Mouse (Mus musculus) T-helper 2 cell (primary cell): ENCODE measurements at regions not wholly inside any gene's neighbourhood (a gene's known extent, or its start where the extent isn't known, plus 50 kb on each side); places are given as distances from the start of the nearest gene placed in this dataset.
"Not testable (repeated sequence)": the region's sequence is repeated elsewhere in the genome, so short reads cannot be mapped to it uniquely, and the experiment has no call there.

Experiments used
- in situ Hi-C: fragments of 300-600 bp; cut with MboI, MseI; formaldehyde crosslinking; loops from one replicate; pipeline ENCODE4 v1.15.1; 2025; ENCODE audit warnings: high pct_unique_total_duplicates

DNA sequence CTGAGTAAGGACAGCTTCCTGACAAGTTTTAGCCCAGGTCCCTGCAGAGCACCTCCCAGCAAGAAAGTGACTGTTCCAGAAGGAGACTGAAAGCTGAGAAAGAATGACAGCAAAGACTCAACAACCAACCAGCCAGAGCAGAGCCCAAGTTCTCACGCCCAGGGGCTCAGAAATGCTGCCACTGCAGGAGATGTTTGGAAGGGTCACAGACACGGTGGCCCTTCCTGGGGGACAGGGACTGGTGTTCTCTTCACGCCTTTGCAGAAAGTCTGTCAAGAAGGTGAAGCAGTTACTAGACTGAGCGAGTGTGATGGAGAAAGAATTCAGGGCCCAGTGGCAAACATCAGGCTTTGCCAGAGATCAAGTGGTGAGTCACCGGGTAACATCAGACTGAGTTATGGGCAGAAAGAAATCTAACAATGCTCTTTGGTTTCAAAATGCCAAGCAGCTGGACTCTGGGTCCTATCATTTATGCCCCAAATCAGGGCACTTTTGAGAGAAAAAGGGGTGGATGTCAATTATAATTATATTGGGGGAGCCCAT, 154.2 kb upstream of the Hes1 start:
- in situ Hi-C loops, result no loop called here

DNA sequence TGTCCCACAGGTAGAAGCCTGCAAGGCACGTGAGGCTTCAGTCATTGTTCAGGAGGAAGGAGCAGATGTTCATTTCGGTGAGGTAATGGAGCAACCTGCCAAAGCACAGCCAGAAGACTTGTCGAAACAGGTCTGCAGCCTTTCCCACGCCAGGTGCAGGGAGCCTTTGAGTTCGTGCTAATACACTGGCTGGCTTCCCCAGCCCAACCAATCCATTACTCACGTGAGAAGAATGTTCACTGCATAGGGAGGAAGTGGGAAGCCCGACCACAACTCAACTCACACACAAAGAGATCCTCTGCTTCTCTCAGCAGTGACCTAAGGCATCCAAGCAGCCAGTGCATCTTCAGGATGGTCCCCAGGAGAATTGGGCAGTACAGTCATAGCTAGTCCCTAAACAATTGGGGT, 153.0 kb upstream of the Hes1 start:
- in situ Hi-C loops, result no loop called here

DNA sequence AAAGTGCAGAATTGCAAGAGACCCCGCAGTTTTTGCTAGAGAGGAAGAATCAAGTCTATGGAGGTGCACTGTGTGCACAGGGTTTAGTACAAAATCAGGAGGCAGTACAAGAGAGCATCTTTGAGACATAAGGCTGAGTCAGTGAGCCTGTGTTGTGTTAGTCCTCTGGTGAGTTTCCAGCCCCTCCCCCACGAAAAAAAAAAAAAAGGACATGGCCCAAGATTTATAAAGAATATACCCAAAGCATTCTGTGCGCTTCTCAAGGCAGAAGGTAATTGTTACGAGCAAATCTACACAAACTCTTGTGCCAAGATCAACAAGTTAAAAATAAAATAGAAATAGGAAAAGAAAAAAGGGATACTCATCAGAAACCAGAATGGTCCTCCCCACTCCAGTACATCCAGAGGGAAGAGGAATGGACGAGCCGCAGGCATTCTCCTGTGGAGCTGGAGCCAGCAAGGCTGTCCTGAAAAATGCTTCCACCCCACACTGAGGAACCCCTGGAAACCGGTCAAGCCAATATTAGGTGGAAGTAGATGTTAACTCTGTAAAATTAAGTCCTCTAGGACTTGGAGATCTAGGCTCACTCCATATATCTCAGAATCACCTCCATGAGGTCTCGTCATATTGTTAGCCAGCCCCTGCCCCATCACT, 150.7 kb upstream of the Hes1 start:
- in situ Hi-C loops, result no loop called here

DNA sequence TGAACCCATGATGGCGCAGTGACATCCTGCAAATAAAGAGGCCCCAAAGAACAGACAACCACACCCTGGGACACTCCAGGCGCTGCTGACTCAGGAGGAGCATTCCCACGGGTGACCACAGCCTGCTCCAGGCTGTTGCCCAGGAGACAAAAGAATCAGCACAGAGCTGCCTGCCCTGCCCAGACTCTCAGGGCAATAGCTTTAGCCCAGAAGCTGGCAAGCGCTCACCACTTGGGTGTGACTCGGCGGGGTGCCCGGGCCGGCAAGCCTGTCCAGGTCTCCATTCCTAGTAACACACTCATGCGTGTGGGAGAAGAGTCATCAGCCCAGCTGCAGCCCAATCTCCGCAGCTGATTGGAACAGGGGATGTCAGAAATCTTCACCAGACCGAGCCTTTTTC, 148.8 kb upstream of the Hes1 start:
- in situ Hi-C loops, result no loop called here

DNA sequence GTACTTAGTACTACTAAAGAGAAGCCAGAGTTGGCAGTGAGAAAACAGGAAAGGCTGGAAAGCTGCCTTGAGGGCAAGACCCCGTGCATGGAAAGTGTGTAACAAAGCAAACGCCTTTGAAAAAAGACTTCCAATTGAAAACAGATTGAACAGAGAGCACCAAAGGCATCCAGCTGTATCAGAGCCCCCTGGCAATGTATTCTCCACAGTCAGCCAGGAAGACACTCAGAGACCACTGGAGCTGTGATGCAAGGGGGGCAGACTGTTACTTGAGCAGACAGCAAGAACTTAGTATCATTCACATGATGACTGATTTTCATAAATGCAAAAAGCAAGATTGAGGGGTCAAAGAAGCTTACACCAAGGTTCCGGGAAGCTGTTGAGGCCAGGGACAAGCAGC, 146.2 kb upstream of the Hes1 start:
- in situ Hi-C loops, result no loop called here

DNA sequence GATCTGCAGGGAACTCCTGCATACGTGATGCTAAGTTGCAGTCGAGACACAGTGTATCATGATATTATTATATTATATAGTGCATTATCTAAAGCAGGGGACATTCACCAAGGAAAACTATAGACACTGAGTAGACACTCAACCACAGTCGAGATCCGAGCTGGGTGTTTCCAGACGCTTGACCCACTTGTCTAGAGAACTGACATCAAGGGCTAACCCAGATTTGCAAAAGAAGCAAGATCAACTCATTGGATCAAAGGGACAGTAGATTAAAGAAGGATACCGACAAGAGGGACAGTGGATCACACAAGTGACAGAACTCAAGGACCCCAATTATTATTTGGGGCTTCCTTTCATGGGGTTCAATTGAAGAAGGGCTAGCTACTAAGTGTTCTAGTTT, 145.8 kb upstream of the Hes1 start:
- in situ Hi-C loops, result no loop called here

DNA sequence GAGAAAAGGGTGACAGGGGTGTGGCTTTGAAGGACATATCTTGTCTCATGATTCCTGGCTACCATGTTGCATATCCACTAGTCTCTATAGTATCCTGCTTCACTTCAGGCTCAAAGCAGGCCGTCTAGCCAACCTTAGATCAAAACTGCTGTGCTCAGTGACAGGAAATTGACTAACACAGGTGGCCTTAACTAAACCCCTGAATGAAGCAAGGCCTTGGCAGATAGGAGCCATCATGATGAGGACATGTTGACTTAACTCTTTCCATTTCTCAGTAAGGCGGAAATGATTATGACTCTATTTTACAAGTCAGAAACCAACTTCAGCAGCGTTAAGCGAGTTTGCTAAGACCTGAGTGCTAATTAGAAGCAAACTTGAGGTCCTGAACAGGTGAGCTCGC, 143.2 kb upstream of the Hes1 start:
- in situ Hi-C loops, result no loop called here

DNA sequence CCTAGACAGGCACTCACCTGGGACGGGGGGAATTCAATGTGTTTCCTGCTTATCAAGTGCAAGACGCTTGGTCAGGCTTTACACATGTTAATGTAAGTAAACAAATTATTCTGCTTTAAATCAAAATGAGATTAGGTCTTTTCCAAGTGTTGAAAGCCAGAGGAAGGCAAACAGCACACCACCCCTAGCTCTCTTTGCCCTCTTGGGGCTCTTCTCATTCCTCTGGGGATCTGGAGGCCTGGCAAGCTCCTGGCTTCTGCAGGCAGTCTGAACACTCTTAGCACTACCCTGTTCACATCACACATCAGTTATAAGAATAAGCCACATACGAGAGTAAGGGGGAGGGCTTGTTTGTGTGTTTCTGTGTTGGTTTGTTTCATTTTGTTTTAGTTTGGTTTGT, 142.8 kb upstream of the Hes1 start:
- in situ Hi-C loops, result no loop called here

DNA sequence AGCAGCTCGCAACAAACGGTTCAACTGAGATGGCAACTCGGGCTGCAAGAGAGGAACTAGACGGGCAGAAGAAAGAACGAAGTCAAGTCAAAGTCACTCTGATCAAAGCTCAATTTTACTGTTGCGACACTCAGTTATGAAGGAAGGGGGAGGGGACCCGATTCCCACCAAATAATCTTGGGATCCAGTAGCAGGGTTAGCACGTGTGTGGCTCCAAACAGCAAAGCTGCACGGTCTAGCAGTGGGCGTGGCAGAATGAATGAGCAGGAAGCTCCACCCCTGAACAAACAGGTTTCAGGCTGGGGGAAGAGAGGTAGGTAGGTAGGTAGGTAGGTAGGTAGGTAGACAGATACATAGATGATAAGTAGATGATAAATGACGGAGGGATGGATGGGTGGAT, 136.9 kb upstream of the Hes1 start:
- in situ Hi-C loops, result not testable (repeated sequence)

DNA sequence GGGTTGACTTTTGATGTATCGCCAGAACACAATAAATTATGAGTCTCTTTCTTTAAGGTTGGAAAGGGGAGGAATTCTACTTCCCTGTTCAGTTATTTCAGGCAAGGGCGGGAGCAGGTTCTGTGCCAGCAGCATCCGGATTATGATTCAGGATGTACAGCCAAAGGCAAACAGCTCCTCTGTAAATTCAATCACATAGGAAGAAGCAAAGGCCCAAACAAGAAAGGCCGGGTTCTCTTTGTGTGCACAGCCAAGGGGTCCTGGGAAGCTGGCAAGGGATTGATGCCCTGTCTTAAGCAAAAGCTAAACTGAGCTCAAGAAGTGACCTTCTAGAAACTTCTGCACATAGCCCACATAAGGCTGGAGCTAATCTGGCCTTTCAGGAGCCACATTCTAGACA, 135.9 kb upstream of the Hes1 start:
- in situ Hi-C loops, result no loop called here

DNA sequence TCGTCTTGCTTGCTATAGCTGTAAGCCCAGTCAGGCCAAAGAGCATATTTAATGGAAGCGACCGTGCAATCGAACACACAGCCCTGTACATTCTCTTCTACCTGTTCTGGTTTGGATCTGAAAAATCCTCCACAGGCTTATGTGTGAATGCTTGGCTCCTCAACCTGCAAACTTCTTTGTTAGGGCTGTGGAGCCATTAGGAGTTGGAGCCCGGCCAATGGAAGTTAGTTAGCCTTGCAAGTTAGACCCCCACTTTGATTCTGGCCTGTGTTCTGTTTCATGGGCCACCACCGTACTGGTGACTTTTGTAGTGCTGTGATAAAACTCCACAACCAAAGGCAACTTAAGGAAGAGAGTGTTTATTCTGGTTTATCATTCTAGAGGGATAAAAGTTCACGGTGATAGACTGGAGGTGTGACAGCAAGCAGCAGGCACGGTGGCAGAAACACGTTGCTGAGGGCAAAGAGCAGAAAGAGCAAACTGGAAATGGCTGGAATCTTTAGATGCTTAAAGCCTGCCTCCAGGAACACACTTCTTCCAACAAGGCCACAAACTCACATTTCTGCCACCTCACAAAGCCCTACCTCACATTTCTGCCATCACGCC, 132.3 kb upstream of the Hes1 start:
- in situ Hi-C loops, result no loop called here

DNA sequence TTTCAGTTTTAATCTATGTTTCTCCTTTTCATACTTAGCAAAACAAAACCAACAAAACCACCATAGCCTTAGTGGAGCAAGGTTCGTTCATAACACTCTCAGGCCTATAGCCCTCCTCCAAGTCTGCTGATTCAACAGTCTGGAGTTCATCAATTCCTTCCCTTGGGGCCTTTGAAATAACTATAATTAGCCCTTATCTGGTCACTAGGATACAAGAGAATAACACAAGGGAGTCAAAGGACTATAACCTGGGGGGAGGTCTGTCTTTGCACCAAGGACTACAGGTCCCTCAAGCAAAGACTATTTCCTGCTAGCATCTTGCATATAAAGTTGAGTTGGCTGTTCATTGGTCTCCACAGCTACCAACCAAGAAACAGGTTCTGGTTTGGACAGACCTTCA, 129.5 kb upstream of the Hes1 start:
- in situ Hi-C loops, result no loop called here

DNA sequence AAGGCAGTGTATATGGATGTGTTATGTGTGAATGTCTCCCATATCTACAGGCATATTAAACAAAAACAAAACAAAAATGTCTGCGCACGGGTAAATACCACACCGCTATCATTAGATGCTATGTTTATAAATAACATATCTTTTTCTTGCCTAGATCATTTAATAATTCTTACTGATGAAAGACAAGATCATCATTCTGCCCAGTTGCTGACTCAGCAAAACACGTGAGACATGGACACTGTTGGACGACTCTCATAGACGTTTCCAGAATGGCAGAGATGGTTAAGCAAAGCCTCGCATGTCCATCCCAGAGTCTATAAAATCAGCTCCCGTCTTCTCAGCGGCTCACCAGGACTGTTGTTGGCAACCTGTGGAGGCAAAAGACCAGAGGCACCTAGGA, 125.5 kb upstream of the Hes1 start:
- in situ Hi-C loops, result no loop called here

DNA sequence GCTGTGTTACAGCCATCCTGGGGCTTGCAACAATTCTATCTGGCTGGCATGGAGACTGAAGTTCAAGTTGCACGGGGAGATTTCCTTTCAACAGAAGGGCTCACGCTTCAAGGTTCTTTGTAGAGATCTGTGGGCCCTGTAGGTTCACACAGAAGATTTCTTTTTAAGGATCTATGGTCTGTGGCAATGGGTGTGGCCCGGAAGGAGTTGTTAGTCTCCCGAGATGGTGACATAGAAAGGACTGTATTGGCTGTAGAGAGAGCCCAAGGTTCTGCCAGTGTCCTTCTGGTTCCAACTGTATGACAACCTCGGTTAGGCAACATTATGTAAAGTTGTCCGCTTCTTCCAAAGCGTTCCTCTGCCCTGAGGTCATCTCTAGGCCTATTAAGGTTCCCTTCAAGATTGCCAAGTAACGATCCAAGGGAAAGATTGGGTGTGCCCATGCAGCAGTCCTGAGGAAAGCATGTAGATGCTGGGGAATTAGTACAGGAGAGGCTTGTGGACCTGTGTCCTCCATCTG, 124.8 kb upstream of the Hes1 start:
- in situ Hi-C loops, result no loop called here

DNA sequence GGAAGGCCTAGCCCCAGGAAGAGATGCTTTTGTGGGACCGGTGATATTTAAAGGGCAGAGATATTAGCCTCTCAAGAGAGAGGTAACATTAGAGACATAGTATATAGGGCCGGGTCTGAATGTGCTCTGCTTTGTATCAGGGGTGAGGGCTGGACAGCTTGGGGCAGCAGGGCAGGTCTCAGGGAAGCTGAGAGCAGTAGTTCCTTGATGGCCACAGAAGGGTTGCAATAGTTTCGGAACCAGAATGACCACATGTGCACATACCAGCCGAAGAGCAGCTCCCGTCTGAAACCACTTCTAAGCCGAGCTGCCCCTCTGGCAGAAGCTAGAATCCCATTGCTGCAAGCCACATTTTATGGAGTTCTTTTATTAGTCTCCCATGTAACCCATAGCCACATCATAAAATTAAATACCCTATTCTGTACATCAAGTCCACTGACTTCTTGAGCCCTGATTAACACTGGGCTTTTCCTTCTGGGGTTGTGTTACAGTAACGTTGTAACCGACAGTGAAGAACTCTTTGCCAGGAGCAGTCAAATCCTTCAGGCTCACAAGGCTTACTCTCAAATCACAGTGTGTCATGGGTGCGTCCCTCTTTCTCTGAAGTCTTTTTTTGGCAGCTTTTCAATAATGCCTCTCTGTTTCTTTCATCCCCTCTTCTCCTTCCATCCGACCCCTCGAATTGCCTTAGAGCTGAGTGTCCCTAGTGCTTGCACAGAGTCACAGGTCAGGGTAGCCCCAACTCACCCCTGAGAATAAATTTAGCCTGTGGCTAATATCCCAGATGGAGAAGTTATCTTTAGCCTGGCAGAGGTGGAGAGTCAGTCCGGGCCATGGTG, 124.1 kb upstream of the Hes1 start:
- in situ Hi-C loops, result no loop called here

DNA sequence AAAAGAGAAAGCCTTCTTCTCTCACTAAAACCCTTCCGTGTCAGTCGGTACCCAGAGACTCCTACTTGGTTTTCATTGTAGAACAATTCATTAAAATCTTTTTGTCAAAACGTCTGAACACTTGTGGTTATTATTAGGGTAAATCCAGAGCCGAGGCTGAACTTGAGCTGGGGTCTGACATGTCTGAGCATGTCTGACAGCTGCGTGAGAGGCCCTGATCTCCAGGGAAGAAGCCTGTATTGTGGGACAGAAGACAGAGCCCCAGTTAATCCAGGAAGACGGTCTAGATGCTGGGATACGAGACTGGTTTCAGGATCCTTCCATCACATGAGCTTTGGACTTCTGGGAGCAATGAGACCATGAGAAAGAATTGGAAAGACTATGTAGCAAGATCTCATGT, 122.1 kb upstream of the Hes1 start:
- in situ Hi-C loops, result no loop called here

DNA sequence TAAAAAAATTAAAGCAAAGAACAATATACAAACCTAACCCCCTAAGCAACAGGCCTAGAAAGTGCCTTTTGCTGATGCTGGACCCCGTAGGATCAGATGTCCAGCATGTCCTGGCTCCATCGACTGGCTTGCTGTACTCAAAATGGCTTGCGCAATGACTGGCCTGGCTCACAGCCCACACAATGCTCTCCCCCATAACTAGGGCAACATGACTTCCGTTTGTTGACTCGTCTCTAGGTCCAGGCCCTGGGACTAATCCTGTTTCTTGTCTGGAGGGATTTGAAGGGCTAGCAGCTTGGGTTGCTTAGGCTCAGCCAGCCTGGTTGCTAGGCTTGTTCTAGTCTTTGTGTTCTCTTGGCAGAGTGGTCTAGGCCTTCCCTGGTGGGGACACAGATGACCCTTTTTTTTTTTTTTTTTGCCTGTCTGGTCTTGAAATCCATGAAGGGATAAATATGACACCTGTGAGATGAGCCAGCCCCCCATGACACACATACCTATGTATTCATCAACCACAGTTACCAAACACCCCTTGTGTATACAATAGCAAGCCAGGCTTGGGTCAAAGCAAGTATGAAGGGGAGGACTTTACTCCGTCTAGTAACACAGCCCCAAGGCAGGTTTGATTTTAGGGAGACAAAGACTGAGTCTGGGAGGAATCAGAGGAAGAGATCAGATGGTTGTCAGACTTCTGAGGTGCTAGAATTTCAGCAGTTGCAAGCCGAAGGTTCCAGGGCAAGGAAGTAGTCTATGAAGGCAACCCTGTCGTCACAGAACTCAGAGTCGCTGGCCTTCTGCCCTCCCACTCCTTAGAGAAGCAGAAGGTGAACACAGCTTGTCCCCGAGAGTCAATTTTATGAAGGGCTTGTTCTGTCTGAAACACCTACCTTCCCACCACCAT, 120.0 kb upstream of the Hes1 start:
- in situ Hi-C loops, result no loop called here

DNA sequence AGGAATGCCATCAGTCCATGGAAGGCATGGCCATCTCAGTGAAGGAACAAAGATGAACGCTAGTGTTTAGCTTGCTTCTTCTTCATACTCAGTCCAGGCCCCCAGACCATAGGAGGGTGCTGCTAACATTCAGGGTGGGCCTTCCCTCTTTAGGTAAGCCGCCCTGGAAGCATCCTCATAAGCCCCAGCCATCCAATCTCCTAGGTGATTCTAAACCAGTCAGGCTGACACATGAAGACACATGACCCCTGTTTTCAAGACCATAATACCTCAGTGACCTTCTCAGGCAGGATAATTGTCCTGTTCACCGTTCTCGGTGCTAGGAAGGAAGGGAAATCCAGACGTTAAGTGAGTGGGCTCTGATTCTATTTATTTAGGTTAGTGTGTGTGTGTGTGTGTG, 119.2 kb upstream of the Hes1 start:
- in situ Hi-C loops, result no loop called here

DNA sequence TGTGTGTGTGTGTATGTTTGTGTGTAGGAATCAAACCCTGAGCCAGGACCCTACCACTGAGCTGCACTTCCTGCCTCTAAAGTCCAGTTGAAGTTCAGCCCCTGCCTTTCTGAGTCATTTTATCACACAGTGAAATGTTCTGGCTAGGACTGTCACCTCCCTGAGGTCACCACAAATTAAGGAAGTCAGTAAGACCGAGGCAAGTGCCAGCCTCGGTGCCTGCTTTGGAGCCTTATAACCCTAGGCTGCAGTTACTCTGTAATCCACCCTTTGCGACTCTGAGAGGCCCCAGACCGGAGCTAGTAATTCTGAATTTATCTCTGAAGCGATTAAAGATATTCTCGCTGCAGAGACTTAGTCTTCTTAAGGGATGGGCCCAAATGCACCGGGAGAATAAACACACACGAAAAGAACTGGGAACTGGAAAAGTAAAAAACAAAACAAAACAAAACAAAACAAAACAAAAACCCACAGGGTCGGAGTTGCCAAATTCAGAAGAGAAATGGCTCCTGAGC, 118.8 kb upstream of the Hes1 start:
- in situ Hi-C loops, result no loop called here

DNA sequence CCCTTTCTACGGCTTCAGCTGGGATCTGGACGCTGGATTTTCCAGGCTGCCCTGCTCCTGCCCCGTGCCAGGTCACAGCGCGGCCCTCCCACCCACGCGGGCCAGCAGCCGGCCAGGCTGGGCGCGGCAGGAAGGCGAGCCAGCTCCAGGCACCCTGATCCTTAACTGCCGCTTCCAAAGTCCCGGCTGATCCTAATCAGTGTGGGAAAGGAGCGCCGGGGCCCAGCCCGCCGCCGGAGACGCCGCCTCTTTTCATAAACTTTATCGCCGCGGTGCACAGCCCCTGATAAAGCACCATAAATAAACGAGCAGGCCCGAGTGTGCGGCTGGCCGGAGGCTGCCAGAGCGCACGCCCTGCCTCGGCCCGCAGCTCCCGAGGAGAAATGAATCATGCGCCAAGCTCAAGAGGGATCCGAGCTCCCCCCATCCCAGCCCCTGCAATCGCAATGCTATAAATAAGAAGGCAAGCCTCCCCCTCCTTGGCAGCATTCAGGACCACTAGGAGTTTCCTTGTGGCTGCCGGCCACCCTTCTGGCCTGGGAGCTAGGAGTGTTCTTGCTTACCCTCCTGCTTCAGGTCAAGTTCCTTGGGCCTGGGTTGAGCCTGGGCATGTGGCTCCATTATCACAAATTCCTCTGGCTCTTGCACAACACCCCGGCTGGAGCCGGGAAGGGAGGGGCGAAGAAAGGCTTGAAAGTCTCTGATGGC, 118.1 kb upstream of the Hes1 start:
- in situ Hi-C loops, result no loop called here

DNA sequence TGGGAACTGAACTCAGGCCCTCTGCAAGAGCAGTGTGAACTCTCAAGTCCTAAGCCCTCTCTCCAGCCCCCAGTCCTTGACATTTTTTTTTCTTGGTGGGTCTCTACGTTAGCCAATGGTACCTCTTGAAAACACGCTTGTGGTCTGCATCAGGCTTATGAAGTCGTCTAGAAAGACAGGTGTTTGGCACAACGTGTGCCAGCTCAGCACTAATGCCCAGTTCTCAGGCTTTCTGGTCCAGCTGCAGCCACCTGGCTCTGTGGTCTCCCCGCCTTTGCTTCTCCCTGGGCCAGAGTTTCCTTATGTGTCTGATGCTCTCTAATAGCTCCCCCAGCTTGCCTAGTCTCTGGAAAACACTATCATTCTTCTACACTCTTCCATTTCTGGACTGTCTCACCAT, 117.2 kb upstream of the Hes1 start:
- in situ Hi-C loops, result no loop called here
